Mouse (Mus musculus): ENCODE measurements around the gene Emcn. TPM values are rescaled to one million over a fixed set of nuclear protein-coding genes. Genes with fewer than 3 reads are reported as not detected.

Emcn gene
- polyA plus RNA-seq, 1 experiment from 2014 or later, result 34.3 TPM

DNA sequence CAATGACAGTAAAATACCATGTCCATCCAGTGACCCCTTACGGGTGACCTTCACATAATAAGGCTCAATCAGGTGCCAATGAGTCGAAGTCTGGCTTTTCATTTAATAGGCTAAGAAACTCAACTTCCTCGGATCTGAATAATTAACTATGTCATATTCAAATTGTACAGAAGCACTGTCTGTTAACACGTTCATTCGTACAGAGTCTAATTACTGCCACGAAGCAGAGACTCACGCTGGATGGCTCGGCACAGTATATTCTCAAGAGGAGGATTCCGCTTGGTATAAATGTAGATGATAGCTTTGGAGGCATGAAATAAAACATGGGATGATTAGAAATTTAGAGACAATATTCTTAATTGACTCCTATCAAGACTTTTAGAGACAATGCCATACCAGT, 11.0 kb upstream of the Emcn start:
- no peaks in the 10 kb centered on the region; the same call in 1 of the 2 replicates for H3K4me1 ChIP-seq
- no peak overlapping the region for H3K9ac ChIP-seq
- H3K4me2 ChIP-seq (replicated peaks), result no peak overlapping the region
- no peaks in the 10 kb centered on the region for H3K9me3 ChIP-seq (replicated peaks)
- ATAC-seq (ENCODE audit: insufficient number of reproducible peaks, low FRiP score, low TSS enrichment, low read depth), result no peak
- no peak overlapping the region for H3K27ac ChIP-seq (replicated peaks)
- H3K4me3 ChIP-seq (replicated peaks), result no peak overlapping the region
- H3K36me3 ChIP-seq, result no peaks in the 10 kb centered on the region
- 83% methylated on average over 9 of the region's 9 CpGs for WGBS
- H3K27me3 ChIP-seq, result no peaks in the 10 kb centered on the region

- Histone ChIP-seq H3K4me1 (no peaks in the 10 kb centered on the region; the same call in 1 of the 2 replicates), H3K9me3 (replicated peaks) (no peaks in the 10 kb centered on the region), H3K9ac (no peak overlapping the region), H3K4me3 (replicated peaks) (no peak overlapping the region), H3K27me3 (no peaks in the 10 kb centered on the region), H3K36me3 (no peaks in the 10 kb centered on the region), H3K27ac (replicated peaks) (no peak overlapping the region; the same call in 1 of the 2 replicates), H3K4me2 (replicated peaks) (no peak overlapping the region)
- WGBS, result 44% methylated on average over 4 of the region's 4 CpGs
- ATAC-seq (ENCODE audit: insufficient number of reproducible peaks, low FRiP score, low TSS enrichment, low read depth), result no peak; the same call in 1 of the 2 replicates
Observed at GRCm38 (mm10) chr3:137330950-137331349, 9.9 kb upstream of the Emcn start.

DNA sequence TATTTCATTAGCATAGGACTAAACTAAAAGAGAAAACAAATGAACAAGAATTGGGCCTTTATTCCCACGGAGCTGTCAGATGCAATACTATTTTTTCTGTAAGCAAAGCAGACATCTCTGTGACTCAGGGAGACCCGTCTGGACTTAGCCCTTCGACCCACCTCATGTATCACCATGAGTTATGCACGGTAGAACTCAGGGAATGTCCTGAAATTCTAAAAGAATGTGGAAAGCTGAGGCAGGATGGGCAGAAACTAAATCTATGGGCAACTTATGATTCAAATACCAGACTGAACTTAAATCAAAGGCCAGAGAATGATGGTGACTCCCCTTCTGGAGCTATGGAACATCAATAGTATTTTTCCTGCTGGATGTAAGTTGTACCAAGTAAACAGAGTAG, 8.3 kb upstream of the Emcn start:
- no peak overlapping the region for H3K4me2 ChIP-seq (replicated peaks)
- no peaks in the 10 kb centered on the region; the same call in 1 of the 2 replicates for H3K4me1 ChIP-seq
- no peaks in the 10 kb centered on the region for H3K9me3 ChIP-seq (replicated peaks)
- no peak overlapping the region for H3K4me3 ChIP-seq (replicated peaks)
- H3K27ac ChIP-seq (replicated peaks), result no peak overlapping the region
- ATAC-seq (ENCODE audit: insufficient number of reproducible peaks, low FRiP score, low TSS enrichment, low read depth), result no peak
- H3K27me3 ChIP-seq, result no peaks in the 10 kb centered on the region
- H3K36me3 ChIP-seq, result no peaks in the 10 kb centered on the region
- WGBS, result 79% methylated on average over 4 of the region's 4 CpGs
- no peak overlapping the region for H3K9ac ChIP-seq

DNA sequence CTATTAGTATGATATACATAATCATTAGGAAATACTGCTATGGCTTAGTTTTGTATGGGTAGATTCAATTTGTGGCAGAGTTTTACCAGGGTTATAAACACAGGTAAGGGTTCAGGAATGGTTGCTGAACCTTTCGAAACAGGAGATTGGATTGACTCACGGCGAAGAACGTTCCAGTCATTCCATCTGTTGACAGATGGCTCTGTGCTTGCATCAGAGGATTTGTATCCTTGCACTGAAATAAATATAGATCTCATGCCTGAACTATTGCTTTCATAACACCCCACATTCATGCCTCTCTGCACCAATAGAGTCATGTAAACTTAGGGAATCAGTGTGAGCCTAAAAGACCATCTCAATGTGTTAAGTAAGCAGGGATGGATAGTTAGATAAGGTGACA, 4.9 kb upstream of the Emcn start:
- Histone ChIP-seq H3K4me2 (replicated peaks) (no peak overlapping the region), H3K4me3 (replicated peaks) (no peak overlapping the region), H3K36me3 (no peaks in the 10 kb centered on the region), H3K9me3 (replicated peaks) (no peaks in the 10 kb centered on the region), H3K4me1 (no peaks in the 10 kb centered on the region; the same call in 1 of the 2 replicates), H3K9ac (no peak overlapping the region), H3K27me3 (no peaks in the 10 kb centered on the region), H3K27ac (replicated peaks) (no peak overlapping the region)
- 81% methylated on average over 4 of the region's 4 CpGs for WGBS
- ATAC-seq (ENCODE audit: insufficient number of reproducible peaks, low FRiP score, low TSS enrichment, low read depth), result no peak

GRCm38 (mm10) chr3:137343446-137343845, 2.6 kb downstream of the Emcn start:
- no peak overlapping the region for H3K9ac ChIP-seq
- no peaks in the 10 kb centered on the region for H3K9me3 ChIP-seq (replicated peaks)
- no peak overlapping the region for H3K4me3 ChIP-seq (replicated peaks)
- no peaks in the 10 kb centered on the region for H3K36me3 ChIP-seq
- 76% methylated on average over 5 of the region's 5 CpGs for WGBS
- H3K4me1 ChIP-seq, result no peaks in the 10 kb centered on the region
- H3K27ac ChIP-seq (replicated peaks), result no peak overlapping the region
- no peak for ATAC-seq (ENCODE audit: insufficient number of reproducible peaks, low FRiP score, low TSS enrichment, low read depth)
- H3K4me2 ChIP-seq (replicated peaks), result no peak overlapping the region
- H3K27me3 ChIP-seq, result no peaks in the 10 kb centered on the region

DNA sequence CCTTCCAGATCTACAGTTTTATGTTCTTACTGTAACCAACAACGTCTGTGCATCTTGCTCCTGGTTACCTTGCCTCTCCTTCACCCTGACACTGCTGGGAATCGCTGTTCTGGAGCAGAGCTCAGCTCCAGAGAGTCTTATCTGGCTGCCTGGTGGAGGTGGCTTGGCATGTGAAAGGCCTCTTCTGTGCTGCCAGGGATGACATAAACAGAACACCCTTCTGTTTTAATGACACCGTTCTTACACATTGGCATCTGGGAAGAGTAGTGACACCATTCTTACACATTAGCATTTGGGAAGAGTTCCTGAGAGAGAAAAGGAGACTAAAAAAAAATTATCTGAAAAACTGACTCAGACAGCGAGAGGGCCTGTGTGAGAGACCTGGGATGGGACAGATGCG, 11.0 kb downstream of the Emcn start:
- Histone ChIP-seq H3K9me3 (replicated peaks) (no peaks in the 10 kb centered on the region), H3K4me3 (replicated peaks) (no peak overlapping the region), H3K4me1 (no peaks in the 10 kb centered on the region), H3K36me3 (no peaks in the 10 kb centered on the region), H3K4me2 (replicated peaks) (no peak overlapping the region), H3K27me3 (no peaks in the 10 kb centered on the region), H3K27ac (replicated peaks) (no peak overlapping the region), H3K9ac (no peak overlapping the region)
- ATAC-seq (ENCODE audit: insufficient number of reproducible peaks, low FRiP score, low TSS enrichment, low read depth), result no peak
- 83% methylated on average over 5 of the region's 5 CpGs for WGBS

GRCm38 (mm10) chr3:137356697-137357096, 15.8 kb downstream of the Emcn start:
- Histone ChIP-seq H3K4me1 (no peaks in the 10 kb centered on the region), H3K36me3 (no peaks in the 10 kb centered on the region), H3K27me3 (no peaks in the 10 kb centered on the region), H3K4me2 (replicated peaks) (no peak overlapping the region), H3K9ac (no peak overlapping the region), H3K4me3 (replicated peaks) (no peak overlapping the region), H3K27ac (replicated peaks) (no peak overlapping the region), H3K9me3 (replicated peaks) (no peaks in the 10 kb centered on the region)
- WGBS, result 75% methylated on average over 4 of the region's 4 CpGs
- no peak for ATAC-seq (ENCODE audit: insufficient number of reproducible peaks, low FRiP score, low TSS enrichment, low read depth)

DNA sequence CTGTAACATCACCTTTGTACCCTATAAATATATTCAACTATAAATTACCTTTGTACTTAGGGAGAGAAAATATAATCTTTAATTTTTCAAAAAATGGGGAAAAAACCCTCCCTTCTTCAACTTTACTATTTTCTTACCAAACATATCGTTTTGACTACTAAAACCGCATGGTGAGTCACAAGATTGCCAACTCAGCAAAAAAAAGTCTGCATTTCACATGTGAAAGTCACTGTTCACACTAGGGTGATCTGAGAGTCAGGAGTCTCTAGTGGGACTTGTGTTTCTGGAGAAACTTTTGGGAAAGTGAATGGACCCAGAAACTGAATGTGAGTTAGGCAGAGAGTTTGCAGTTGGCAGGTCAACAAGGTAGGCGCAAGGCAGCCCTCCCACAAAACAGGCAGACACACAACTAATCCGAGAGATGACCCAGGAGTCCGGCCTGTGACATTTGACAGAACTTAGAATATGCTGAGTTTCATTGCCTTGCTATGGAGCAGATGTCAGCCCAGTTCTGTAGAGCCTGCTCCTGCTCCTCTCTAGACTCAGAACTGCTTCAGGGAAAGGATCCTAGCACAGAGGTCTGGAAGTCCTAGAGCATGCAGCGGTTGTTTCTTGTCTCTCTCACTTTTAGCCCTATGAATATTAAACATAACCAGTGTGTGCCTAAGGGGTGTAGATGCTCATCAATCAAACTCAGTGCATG, 26.4 kb downstream of the Emcn start:
- H3K4me1 ChIP-seq, result no peaks in the 10 kb centered on the region
- H3K27ac ChIP-seq (replicated peaks), result no peak overlapping the region
- no peaks in the 10 kb centered on the region for H3K36me3 ChIP-seq
- WGBS, result 82% methylated on average over 6 of the region's 6 CpGs
- H3K9ac ChIP-seq, result no peak overlapping the region
- H3K9me3 ChIP-seq (replicated peaks), result no peaks in the 10 kb centered on the region
- H3K4me2 ChIP-seq (replicated peaks), result no peak overlapping the region
- H3K4me3 ChIP-seq (replicated peaks), result no peak overlapping the region
- H3K27me3 ChIP-seq, result no peaks in the 10 kb centered on the region
- ATAC-seq (ENCODE audit: insufficient number of reproducible peaks, low FRiP score, low TSS enrichment, low read depth), result no peak

DNA sequence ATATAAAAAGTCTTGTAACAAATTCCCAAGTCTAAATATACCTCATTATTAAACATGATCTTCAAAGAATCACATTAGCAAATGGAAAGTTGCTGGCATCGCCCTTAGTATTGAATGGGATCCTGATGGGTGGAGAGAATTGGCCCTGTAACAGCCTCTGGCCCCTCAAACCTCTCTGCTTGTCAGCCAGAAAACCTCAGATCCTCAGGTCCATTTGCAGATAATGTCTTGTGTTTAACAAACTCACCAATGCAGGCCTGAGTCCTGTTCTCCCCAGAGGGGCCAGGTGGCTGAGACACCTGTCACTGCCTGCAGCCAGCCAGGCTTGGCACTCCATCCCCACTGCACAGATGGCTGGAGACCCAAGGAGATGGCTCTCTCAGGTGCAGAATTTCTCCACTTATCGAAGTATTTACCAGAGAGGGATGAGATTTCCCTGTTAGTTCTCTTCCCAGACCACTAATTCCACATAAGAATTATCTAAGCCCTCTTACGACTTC, 27.0 kb downstream of the Emcn start:
- H3K4me3 ChIP-seq (replicated peaks), result no peak overlapping the region
- no peaks in the 10 kb centered on the region for H3K9me3 ChIP-seq (replicated peaks)
- H3K9ac ChIP-seq, result no peak overlapping the region
- H3K4me2 ChIP-seq (replicated peaks), result no peak overlapping the region
- 0 out of 2 replicates have a peak, but pooled peaks have one; percentile 43 for ATAC-seq (ENCODE audit: insufficient number of reproducible peaks, low FRiP score, low TSS enrichment, low read depth)
- no peak overlapping the region for H3K27ac ChIP-seq (replicated peaks)
- no peaks in the 10 kb centered on the region for H3K4me1 ChIP-seq
- H3K27me3 ChIP-seq, result no peaks in the 10 kb centered on the region
- WGBS, result 46% methylated on average over 3 of the region's 3 CpGs
- no peaks in the 10 kb centered on the region for H3K36me3 ChIP-seq

GRCm38 (mm10) chr3:137372854-137373253, 32.0 kb downstream of the Emcn start:
- Histone ChIP-seq H3K27me3 (no peaks in the 10 kb centered on the region), H3K27ac (replicated peaks) (no peak overlapping the region), H3K4me2 (replicated peaks) (no peak overlapping the region), H3K9me3 (replicated peaks) (no peaks in the 10 kb centered on the region), H3K4me1 (no peaks in the 10 kb centered on the region), H3K36me3 (no peaks in the 10 kb centered on the region), H3K9ac (no peak overlapping the region), H3K4me3 (replicated peaks) (no peak overlapping the region)
- 70% methylated on average over 4 of the region's 4 CpGs for WGBS
- no peak for ATAC-seq (ENCODE audit: insufficient number of reproducible peaks, low FRiP score, low TSS enrichment, low read depth)

GRCm38 (mm10) chr3:137382311-137382710, 41.4 kb downstream of the Emcn start:
- Histone ChIP-seq H3K27me3 (no peaks in the 10 kb centered on the region), H3K9ac (no peak overlapping the region), H3K9me3 (replicated peaks) (no peaks in the 10 kb centered on the region), H3K4me1 (no peaks in the 10 kb centered on the region), H3K27ac (replicated peaks) (no peak overlapping the region), H3K4me2 (replicated peaks) (no peak overlapping the region), H3K4me3 (replicated peaks) (no peak overlapping the region), H3K36me3 (no peaks in the 10 kb centered on the region)
- WGBS, result 83% methylated on average over 2 of the region's 2 CpGs
- ATAC-seq (ENCODE audit: insufficient number of reproducible peaks, low FRiP score, low TSS enrichment, low read depth), result no peak

GRCm38 (mm10) chr3:137395588-137395987, 54.7 kb downstream of the Emcn start:
- no peaks in the 10 kb centered on the region for H3K36me3 ChIP-seq
- ATAC-seq (ENCODE audit: insufficient number of reproducible peaks, low FRiP score, low TSS enrichment, low read depth), result no peak
- no peaks in the 10 kb centered on the region for H3K9me3 ChIP-seq (replicated peaks)
- WGBS, result 70% methylated on average over 11 of the region's 11 CpGs
- no peak overlapping the region for H3K4me2 ChIP-seq (replicated peaks)
- H3K4me3 ChIP-seq (replicated peaks), result no peak overlapping the region
- H3K27me3 ChIP-seq, result no peaks in the 10 kb centered on the region
- H3K9ac ChIP-seq, result no peak overlapping the region
- no peaks in the 10 kb centered on the region for H3K4me1 ChIP-seq
- no peak overlapping the region for H3K27ac ChIP-seq (replicated peaks)
